Mouse (Mus musculus) hematopoietic stem cell, adult 5-6 weeks (primary cell): ENCODE results near the gene Tfpi. TPM values are rescaled to one million over a fixed set of nuclear protein-coding genes. Genes with fewer than 3 reads are reported as not detected.

Experiments used
- total RNA-seq: library from RNA; stranded (forward); fragments of 172-1452, 232-1000 nt; gene quantifications from 2 replicates; pipeline ENCODE4 v1.2.3, GENCODE M21; 2017

Gene Tfpi
- total RNA-seq, 1 experiment from 2014 or later: 63.1 TPM

Other genes starting within 250 kb of the Tfpi start
- gene Calcrl, start 51.4 kb downstream of the Tfpi start, total RNA-seq: 268 and 404 TPM in 2 replicates
- 24.5 and 32.2 TPM in 2 replicates for gene Ctnnd1, start 174.0 kb upstream of the Tfpi start, total RNA-seq
- gene Btbd18, start 182.3 kb upstream of the Tfpi start, total RNA-seq: 0.13 TPM in 1 of 2 replicates, not detected in the other
- gene Selenoh, start 194.0 kb upstream of the Tfpi start, total RNA-seq: 81.5 and 84.4 TPM in 2 replicates
- not detected in 2 replicates for gene Gm28635, start 201.3 kb upstream of the Tfpi start, total RNA-seq
- gene Med19, start 201.6 kb upstream of the Tfpi start, total RNA-seq: 25.0 and 28.6 TPM in 2 replicates
- gene Tmx2, start 202.4 kb upstream of the Tfpi start, total RNA-seq: 48.9 and 55.8 TPM in 2 replicates
- gene Zdhhc5, start 238.4 kb upstream of the Tfpi start, total RNA-seq: 30.1 and 33.2 TPM in 2 replicates